Mouse (Mus musculus) forebrain, embryonic 14.5 days (tissue): ENCODE results near the gene Acyp2. TPM values are rescaled to one million over a fixed set of nuclear protein-coding genes. Genes with fewer than 3 reads are reported as not detected.
"Not testable (repeated sequence)": the region's sequence is repeated elsewhere in the genome, so short reads cannot be mapped to it uniquely, and the experiment has no call there.

Source experiments
- ATAC-seq: fragments of 200-750 bp; cut with Nextera tagmentation; 2 replicates; pipeline ENCODE4 v1.8.0; 2017; ENCODE audit warnings: mild to moderate bottlenecking, moderate library complexity
- DNase-seq: peaks from one replicate; pipeline ENCODE4 v3.0.0-alpha.2; 2015; ENCODE audit warnings: low spot score
- H3K27ac ChIP-seq: fragments of 300-500 bp; sonication (generic); 2 replicates; pipeline ENCODE4 v1.5.1; 2014; ENCODE audit warnings: low read depth, mild to moderate bottlenecking, control low read depth, low read length, moderate library complexity
- H3K27me3 ChIP-seq: fragments of 300-500 bp; sonication (generic); replicated peaks from 2 replicates; pipeline ENCODE4 v1.6.1; 2014; ENCODE audit warnings: low read length, control low read depth, mixed read lengths; ENCODE audit not compliant: control insufficient read depth, insufficient read depth
- H3K36me3 ChIP-seq: fragments of 300-500 bp; sonication (generic); 2 replicates; pipeline ENCODE4 v1.6.1; 2014; ENCODE audit warnings: low read length, control low read depth; ENCODE audit not compliant: control insufficient read depth, insufficient read depth
- H3K4me1 ChIP-seq: fragments of 300-500 bp; sonication (generic); 2 replicates; pipeline ENCODE4 v1.6.1; 2014; ENCODE audit warnings: antibody characterized with exemption, low read length, control low read depth; ENCODE audit not compliant: control insufficient read depth, insufficient read depth
- H3K4me2 ChIP-seq: fragments of 300-500 bp; sonication (generic); 2 replicates; pipeline ENCODE4 v1.6.1; 2014; ENCODE audit warnings: mild to moderate bottlenecking, control low read depth, low read length
- H3K4me3 ChIP-seq: fragments of 300-500 bp; sonication (generic); 2 replicates; pipeline ENCODE4 v1.5.1; 2014; ENCODE audit warnings: low read depth, low read length, control low read depth
- H3K9ac ChIP-seq: fragments of 300-500 bp; sonication (generic); 2 replicates; pipeline ENCODE4 v1.6.1; 2014; ENCODE audit warnings: mild to moderate bottlenecking, low read length, control low read depth, moderate library complexity
- H3K9me3 ChIP-seq: fragments of 300-500 bp; sonication (generic); replicated peaks from 2 replicates; pipeline ENCODE4 v1.6.1; 2016; ENCODE audit warnings: low read length, control low read depth, mixed read lengths; ENCODE audit not compliant: control insufficient read depth
- WGBS: fragments of 180-500 bp; shearing (Covaris S2); extraction: QIAGEN DNeasy Blood & Tissue Kit; methylation state at CpG from one replicate; pipeline ENCODE4 v1.1.7; 2014; 5-methylcytosine and 5-hydroxymethylcytosine counted together
- polyA plus RNA-seq: library from polyadenylated mRNA; unstranded; fragments of >200 nt; fragmentation: Nextera tagmentation; extraction: Ambion mirVana; gene quantifications from 2 replicates; pipeline ENCODE4 v1.2.1, GENCODE M21; 2014

Gene Acyp2
- polyA plus RNA-seq, 1 experiment from 2014 or later, result 10.1 TPM

GRCm38 (mm10) chr11:30635674-30636073, 13.7 kb downstream of the Acyp2 start:
- H3K36me3 ChIP-seq, result no peaks in the 10 kb centered on the region
- H3K9me3 ChIP-seq, result no peaks in the 10 kb centered on the region
- no peak overlapping the region for H3K4me3 ChIP-seq
- no peak overlapping the region for H3K9ac ChIP-seq
- no peaks in the 10 kb centered on the region for H3K4me1 ChIP-seq
- H3K27ac ChIP-seq, result no peak overlapping the region
- ATAC-seq, result no peak
- H3K4me2 ChIP-seq, result no peak overlapping the region
- H3K27me3 ChIP-seq, result no peaks in the 10 kb centered on the region
- DNase-seq, result no peak
- WGBS, result 84% methylated on average over 1 of the region's 1 CpGs

GRCm38 (mm10) chr11:30630514-30630913, 18.9 kb downstream of the Acyp2 start:
- Histone ChIP-seq H3K4me2 (no peak overlapping the region), H3K4me3 (no peak overlapping the region), H3K27me3 (no peaks in the 10 kb centered on the region), H3K36me3 (no peaks in the 10 kb centered on the region), H3K4me1 (no peaks in the 10 kb centered on the region), H3K27ac (no peak overlapping the region), H3K9ac (no peak overlapping the region), H3K9me3 (no peaks in the 10 kb centered on the region)
- 87% methylated on average over 6 of the region's 6 CpGs for WGBS
- ATAC-seq (no peak), DNase-seq (no peak)

GRCm38 (mm10) chr11:30623218-30623617, 26.2 kb downstream of the Acyp2 start:
- Histone ChIP-seq H3K27me3 (no peaks in the 10 kb centered on the region), H3K9me3 (no peaks in the 10 kb centered on the region), H3K4me2 (no peak overlapping the region), H3K4me1 (no peaks in the 10 kb centered on the region), H3K4me3 (no peak overlapping the region), H3K9ac (no peak overlapping the region), H3K36me3 (no peaks in the 10 kb centered on the region), H3K27ac (no peak overlapping the region)
- 95% methylated on average over 2 of the region's 2 CpGs for WGBS
- DNase-seq (no peak), ATAC-seq (no peak)

DNA sequence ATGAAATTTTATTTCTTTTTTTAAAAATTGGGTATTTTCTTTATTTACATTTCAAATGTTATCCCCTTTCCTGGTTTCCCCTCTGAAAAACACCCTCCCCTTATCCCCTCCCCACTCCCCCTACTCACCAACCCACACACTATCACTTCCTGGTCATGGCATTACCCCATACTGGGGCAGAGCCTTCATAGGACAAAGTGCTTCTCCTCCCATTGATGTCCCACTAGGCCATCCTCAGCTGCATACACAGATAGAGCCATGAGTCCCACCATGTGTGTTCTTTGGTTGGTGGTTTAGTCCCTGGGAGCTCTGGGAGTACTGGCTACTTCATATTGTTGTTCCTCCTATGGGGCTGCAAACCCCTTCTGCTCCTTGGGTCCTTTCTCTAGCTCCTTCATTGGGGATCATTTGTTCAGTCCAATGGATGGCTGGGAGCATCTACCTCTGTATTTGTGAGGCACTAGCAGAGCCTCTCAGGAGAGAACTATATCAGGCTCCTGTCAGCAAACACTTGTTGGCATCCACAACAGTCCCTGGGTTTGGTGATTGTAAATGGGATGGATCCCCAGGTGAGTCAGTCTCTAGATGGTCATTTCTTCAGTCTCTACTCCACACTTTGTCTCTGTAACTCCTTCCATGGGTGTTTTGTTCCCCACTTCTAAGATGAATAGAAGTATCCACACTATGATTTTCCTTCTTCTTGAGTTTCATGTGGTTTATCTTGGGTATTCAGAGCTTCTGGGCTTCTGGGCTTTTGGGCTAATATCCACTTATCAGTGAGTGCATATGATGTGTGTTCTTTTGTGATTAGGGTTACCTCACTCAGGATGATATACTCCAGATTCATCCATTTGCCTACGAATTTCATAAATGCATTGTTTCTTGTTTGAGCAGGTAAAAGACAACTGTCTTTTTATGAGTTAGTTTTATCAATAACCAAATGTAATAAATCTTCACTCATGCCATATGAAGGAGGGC, 27.7 kb downstream of the Acyp2 start:
- H3K9ac ChIP-seq, H3K27me3 ChIP-seq, H3K9me3 ChIP-seq, H3K4me1 ChIP-seq, ATAC-seq, H3K4me2 ChIP-seq, H3K27ac ChIP-seq, H3K4me3 ChIP-seq, DNase-seq, H3K36me3 ChIP-seq: not testable (repeated sequence)
- 93% methylated on average over 1 of the region's 1 CpGs for WGBS

DNA sequence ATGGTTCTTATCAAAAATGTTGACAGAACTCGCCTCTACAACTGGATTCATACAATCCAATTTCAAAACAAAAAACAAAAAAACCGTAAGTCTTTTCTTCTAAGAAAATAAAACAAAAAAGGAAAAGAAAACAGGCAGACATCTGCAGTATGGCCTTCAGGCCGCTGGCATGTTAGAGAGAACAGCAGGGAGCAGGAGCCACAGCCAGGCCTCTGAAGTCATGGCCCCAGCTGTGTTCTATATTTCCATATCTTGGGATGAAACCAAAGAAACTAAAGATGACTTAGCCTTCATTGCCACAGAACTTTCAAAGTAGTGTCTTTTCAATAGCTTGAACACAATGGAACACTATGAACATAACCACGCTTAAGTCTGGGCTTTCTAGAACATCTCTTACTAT, 31.2 kb downstream of the Acyp2 start:
- no peak overlapping the region for H3K4me3 ChIP-seq
- H3K27me3 ChIP-seq, result no peaks in the 10 kb centered on the region
- no peaks in the 10 kb centered on the region for H3K36me3 ChIP-seq
- H3K9ac ChIP-seq, result no peak overlapping the region
- H3K9me3 ChIP-seq, result no peaks in the 10 kb centered on the region
- 70% methylated on average over 4 of the region's 4 CpGs for WGBS
- no peak overlapping the region for H3K27ac ChIP-seq
- H3K4me1 ChIP-seq, result no peaks in the 10 kb centered on the region
- no peak for ATAC-seq
- no peak overlapping the region for H3K4me2 ChIP-seq
- DNase-seq, result no peak

- no peaks in the 10 kb centered on the region for H3K27me3 ChIP-seq
- no peaks in the 10 kb centered on the region for H3K36me3 ChIP-seq
- no peak overlapping the region for H3K9ac ChIP-seq
- H3K4me2 ChIP-seq, result no peak overlapping the region
- no peaks in the 10 kb centered on the region for H3K9me3 ChIP-seq
- peak; percentile 13 for DNase-seq
- ATAC-seq, result no peak
- no peaks in the 10 kb centered on the region for H3K4me1 ChIP-seq
- WGBS, result 34% methylated on average over 2 of the region's 2 CpGs
- H3K27ac ChIP-seq, result no peak overlapping the region
- no peak overlapping the region for H3K4me3 ChIP-seq
Observed at GRCm38 (mm10) chr11:30617571-30618097, 31.8 kb downstream of the Acyp2 start.

- Histone ChIP-seq H3K4me1 (no peaks in the 10 kb centered on the region), H3K9me3 (no peaks in the 10 kb centered on the region), H3K27me3 (no peaks in the 10 kb centered on the region), H3K4me3 (no peak overlapping the region), H3K36me3 (no peaks in the 10 kb centered on the region), H3K4me2 (no peak overlapping the region), H3K9ac (no peak overlapping the region), H3K27ac (no peak overlapping the region)
- DNase-seq (no peak), ATAC-seq (no peak)
- 79% methylated on average over 1 of the region's 1 CpGs for WGBS
Observed at GRCm38 (mm10) chr11:30615977-30616376, 33.4 kb downstream of the Acyp2 start.

DNA sequence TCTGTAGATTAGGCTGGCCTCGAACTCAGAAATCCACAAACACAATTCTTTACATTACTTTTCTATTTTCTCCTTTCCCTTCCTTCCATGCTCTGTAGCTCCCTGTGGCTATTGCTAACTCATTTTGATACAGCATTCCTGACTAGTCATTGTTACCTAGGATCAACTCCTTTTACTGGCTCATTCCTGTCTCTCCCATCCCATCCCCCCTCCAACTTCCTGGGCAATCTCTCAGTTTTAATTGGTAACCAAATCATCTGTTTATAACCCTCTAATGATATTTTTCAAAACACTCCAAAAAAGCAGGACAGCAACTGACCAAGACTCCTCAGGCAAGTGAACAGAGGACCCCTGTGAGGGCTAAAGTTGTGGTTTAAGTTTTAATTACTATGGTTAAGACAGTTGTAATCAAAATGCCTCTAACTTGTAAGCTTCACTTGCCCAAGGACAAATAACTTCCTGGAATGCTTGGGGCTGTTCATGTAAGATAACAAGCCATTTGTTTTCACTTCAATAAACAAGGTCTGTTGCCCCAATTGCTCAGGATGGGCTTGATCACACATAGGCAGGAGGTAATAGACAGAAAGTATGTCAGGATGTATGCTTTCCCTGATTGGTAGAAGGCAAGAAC, 35.4 kb downstream of the Acyp2 start:
- H3K4me1 ChIP-seq, result no peaks in the 10 kb centered on the region
- H3K9ac ChIP-seq, result no peak overlapping the region
- no peak for DNase-seq
- no peak for ATAC-seq
- H3K36me3 ChIP-seq, result no peaks in the 10 kb centered on the region
- no peaks in the 10 kb centered on the region for H3K9me3 ChIP-seq
- H3K4me3 ChIP-seq, result no peak overlapping the region
- 93% methylated on average over 1 of the region's 1 CpGs for WGBS
- H3K27me3 ChIP-seq, result no peaks in the 10 kb centered on the region
- H3K27ac ChIP-seq, result no peak overlapping the region
- H3K4me2 ChIP-seq, result no peak overlapping the region

DNA sequence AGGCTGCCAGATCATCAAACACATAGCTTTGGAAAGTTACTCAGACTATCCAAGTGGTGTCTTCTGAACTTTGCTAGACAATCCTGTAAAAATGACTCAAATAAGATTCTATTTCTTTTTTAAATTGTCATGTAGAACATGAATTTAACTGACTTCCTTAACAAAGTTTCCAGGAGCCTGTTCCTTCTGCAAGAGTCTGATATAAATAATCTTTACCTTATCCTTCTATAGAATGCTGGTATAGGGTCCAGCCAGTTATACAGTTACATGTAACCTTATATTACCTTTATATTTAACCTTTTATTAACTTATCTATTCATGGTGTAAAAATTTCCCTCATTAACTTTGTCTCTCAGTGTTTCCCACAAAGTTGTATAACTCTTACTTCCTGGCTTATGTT, 36.7 kb downstream of the Acyp2 start:
- ATAC-seq (no peak), DNase-seq (no peak)
- Histone ChIP-seq H3K36me3 (no peaks in the 10 kb centered on the region), H3K27me3 (no peaks in the 10 kb centered on the region), H3K4me3 (no peak overlapping the region), H3K9me3 (no peaks in the 10 kb centered on the region), H3K27ac (no peak overlapping the region), H3K4me1 (no peaks in the 10 kb centered on the region), H3K9ac (no peak overlapping the region), H3K4me2 (no peak overlapping the region)
